Mouse (Mus musculus) spleen, adult 12 weeks (tissue): ENCODE data around the gene A730061H03Rik.

ENCODE experiments used
- DNase-seq: peaks from one replicate; pipeline ENCODE4 v3.0.0; 2022; ENCODE audit warnings: low spot score

The A730061H03Rik gene

DNA sequence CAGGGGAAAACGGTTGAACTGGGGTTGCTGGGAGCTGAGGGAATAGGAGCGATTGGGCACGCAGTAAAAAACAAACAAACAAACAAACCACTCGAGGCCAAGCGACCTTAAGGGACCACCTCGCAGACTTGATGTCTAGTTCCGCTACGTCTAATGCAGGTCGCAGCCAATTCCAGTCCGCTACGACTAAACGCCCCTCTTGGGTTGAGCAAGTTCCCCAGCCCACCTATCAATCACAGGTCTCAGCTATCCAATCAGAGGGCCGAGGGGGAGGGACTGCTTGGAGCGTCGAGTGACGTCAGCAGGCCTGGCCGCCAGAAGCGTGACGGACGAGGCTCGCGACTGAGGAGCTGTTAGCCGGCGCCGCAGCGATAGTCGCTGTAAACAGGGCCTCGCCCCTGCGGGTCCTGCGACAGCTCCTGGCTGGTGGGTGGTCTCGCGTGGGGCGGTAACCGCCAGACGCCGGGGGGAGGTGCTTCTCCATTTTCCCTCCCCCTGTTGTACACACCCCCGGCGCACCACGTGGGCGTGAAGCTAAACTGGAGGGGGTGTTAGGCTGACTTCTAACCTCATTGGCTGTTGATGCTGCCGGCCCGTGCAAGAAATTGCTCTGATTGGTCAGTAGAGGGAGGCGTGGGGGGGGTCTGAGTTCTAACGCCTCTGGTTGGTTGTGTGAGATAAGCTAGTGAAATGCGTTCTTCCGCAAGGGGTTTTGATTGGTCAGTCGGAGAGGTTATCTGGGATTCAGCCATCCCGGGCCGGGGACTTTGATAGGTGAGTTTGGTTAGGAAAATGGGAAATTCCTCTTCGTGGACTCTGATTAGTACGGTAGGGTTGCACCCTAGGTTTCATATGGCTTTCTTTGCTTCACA lies at the start of gene A730061H03Rik:
A730061H03Rik (minus strand) TSS at position 205 of the 872 bp plus-strand sequence.
- peak; percentile 98 for DNase-seq

DNA sequence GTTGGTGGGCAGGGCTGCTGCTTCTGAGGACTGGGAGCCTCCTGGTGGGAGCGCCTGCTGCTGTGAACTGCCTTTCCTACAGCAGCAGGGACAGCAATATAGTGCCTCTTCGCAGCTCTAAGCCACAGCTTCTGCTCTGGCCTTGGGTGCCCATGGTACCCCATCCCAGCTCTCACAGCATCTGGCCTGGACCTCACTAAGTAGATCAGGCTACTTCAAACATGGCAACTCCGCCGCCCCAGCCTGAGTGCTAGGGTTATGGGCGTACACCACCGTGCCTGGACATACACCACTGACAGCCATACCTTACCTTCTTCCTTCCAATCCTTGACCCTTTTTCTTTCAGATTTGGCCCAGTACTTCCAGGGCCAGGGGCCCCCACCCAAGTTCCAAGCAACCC lies 48.1 kb upstream of the A730061H03Rik start:
- no peak for DNase-seq

DNA sequence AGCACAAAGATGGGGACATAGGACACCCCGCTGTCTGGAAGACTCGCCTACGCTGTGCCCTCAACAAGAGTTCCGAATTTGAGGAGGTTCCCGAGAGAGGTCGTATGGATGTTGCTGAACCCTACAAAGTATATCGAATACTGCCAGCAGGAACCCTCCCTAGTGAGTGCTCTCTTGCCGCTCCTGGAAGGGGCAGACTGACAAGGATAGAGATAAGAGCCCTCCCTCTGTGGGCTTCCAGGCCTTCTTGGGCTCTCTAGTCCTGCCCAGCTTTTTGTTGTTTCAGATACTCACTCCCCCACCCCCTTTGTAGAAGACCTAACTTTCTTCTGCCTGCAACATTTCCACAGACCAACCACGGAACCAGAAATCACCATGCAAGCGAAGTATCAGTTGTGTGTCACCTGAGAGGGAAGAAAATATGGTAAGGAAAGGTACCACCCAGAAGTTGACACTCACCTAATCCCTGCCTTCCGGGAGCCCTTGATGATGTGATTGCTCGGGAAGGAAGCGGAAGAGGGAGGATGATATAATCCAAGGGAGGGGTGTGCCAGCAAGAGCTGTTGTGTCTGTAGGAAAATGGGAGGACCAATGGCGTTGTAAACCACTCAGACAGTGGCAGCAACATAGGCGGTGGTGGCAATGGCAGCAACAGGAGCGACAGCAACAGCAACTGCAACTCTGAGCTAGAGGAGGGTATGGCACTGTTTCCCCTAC lies 45.7 kb upstream of the A730061H03Rik start:
- no peak for DNase-seq

DNA sequence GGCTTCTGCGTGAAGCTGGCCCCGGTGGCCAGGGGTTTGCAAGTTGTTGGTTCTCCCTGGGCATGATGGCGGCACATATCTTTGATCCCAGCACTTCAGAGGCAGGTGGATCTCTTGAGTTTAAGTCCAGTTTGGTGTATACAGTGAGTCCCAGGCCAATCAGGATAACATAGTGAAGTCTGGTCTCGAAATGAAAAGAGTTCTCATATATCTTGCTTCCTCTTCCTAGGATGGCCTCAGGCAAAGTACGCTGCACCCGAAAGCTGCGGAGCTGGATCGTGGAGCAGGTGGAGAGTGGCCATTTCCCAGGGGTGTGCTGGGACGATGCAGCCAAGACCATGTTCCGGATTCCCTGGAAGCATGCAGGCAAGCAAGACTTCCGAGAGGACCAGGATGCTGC lies 44.6 kb upstream of the A730061H03Rik start:
- DNase-seq = no peak

DNA sequence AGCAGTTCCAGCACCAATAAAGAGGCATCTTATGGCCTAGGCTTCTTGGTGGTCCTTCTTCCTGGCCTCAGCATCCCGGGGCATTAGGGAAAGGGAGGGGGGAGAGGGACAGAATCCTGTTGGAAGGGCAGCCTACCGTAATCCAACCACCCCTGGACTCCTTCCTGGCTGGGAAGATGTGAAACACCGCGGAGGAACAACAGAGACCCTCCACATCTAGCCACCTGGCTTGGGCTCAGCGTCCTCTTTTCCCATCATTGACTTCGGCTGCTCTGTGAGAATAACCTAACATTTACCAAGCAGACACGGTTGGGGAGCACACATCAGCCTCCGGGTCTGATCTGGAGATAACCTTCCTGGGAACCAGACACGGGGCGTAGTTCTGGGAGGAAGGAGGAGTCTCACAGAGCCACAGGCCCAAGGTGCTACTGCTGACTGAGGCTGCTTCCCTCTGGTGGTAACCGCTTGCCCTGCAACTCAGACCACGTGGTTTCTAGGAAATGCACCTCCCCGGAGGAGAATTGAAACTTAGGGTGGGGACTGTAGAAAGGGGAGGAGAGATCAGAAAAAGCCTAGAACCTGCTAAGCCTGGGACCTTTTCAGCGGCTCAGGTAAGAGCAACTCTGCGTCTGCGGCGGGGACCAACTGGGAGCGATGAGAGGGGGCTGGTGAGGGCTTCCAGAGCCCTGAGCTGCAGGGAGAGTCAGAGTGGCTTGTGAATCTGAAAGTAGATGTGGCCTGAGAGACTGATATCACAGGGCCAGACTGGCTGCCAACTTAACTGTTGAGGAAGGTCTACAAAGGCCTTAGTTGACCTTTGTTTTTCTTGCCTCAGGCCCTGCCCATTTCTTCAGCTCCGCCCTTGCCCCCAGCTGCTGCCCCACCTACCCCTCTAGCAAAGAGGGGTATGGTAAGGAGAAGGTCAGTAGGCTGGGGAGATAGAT lies 43.7 kb upstream of the A730061H03Rik start:
- peak; percentile 92 for DNase-seq

DNA sequence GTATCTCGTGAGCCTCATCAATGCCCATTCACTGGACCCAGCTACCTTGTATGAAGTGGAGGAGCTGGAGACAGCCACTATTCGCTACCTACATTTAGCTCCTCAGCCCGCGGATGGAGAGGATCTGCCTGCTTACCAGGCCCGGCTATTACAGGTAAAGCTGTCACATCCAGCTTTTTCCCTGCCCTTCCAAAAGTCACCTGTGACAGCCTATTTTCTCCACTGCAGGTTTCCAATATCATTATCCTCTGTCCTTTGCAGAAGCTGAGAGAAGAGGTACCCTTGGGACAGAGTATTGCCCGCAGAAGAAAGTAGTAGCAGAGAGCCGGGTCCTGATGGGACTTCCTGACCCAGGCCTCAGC lies 43.0 kb upstream of the A730061H03Rik start, which contains the start of gene Irf9:
Irf9 (plus strand) TSS at position 301 of the 362 bp plus-strand sequence.
- DNase-seq = no peak

DNA sequence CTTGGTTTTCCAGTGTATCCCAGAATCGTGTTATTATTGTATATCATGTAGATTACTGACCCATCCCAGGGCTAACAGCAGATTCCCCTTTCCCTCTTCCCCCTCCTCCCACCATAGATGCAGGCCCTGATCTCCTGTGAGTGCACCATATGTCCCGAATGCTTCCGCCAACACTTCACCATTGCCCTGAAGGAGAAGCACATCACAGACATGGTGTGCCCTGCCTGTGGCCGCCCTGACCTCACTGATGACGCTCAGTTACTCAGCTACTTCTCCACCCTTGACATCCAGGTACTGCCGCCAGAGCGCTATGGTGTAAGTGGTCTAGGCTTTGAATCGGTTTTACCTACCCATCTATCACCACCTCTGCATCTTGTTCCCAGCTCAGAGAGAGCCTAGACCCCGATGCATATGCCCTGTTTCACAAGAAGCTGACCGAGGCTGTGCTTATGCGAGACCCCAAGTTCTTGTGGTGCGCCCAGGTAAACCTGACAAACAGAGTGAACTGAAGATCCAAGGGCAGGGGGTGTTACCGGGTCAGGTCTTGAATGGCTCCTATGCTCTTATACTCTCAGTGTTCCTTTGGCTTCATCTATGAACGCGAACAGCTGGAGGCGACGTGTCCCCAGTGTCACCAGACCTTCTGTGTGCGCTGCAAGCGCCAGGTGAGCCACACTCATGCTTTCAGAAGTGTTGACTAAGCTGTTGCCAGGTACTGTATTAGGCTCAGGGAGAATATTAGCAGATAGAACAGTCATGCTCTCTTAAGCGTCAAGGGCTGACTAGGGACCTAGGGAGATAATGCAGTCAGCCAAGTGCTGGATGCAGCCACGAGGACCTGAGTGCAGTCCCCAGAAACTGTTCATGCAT lies 38.5 kb upstream of the A730061H03Rik start:
- DNase-seq = no peak

DNA sequence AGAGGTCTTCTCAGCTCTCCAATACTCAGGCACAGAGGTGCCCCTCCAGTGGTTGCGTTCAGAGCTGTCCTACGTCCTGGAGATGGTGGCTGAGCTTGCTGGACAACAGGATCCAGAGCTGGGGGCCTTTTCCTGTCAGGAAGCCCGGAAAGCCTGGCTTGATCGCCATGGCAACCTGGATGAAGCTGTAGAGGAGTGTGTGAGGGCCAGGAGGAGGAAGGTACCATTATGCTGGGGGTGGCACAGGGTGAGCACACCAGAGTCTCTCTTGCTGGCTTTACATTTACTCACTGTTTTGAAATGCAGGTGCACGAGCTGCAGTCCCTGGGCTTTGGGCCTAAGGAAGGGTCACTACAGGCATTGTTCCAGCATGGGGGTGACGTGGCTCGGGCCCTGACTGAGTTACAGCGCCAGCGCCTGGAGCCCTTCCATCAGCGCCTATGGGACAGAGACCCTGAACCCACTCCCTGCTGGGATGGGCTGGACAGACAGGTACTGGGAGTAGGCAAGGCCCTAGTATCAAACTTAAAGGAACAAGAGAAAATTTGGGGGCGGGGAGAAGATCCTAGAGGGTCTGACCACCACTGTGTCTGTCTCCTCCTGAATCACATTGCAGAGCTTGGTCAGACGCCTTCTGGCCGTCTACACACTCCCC lies 36.0 kb upstream of the A730061H03Rik start:
- no peak for DNase-seq

DNA sequence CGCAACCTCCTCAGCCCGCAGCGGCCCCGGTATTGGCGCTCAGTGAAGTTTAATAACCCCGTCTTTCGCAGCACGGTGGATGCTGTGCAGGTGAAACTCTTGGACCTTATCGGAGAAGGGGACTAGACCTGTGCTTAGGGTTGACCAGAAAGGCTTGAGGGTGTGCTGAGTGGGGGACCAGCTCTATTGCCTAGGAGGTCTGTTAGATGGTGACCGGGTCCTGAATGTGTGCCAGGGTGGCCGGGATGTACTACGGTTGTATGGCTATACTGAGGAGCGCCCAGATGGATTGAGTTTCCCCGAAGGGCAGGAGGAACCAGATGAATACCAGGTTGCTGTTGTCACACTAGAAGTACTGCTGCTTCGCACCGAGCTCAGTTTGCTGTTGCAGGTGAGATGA lies 32.0 kb upstream of the A730061H03Rik start:
- DNase-seq = peak; percentile 14

DNA sequence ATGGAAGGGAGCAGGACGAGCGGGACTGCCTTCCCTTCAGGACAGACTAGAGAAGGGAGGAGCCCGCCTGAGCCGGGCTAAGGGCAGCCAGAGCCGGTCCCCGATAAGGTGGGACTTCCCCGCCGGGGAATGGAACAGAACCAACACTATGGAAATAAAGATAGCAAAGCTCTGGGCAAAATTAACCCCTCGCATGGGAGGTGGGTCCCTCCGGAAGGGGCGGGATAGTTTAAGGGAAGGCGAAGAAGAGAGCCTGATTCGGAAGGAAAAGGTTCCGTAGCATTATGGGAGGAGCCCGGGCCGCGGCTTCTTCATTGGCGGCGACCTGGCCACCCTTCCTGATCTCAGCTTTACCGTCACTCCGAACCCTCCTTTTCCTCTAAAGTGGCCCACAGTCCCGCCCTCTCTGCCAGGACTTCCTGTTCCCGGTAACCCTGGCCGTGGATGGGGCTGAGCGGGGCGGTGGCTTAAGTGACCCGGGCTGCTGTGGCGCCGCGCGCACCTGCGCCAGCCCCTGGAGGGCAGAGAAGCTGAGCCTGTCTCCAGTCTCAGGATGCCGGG lies 31.2 kb upstream of the A730061H03Rik start, which contains the start of gene Rnf31:
Rnf31 (plus strand) TSS at position 378 of the 561 bp plus-strand sequence.
- peak; percentile 87 for DNase-seq

DNA sequence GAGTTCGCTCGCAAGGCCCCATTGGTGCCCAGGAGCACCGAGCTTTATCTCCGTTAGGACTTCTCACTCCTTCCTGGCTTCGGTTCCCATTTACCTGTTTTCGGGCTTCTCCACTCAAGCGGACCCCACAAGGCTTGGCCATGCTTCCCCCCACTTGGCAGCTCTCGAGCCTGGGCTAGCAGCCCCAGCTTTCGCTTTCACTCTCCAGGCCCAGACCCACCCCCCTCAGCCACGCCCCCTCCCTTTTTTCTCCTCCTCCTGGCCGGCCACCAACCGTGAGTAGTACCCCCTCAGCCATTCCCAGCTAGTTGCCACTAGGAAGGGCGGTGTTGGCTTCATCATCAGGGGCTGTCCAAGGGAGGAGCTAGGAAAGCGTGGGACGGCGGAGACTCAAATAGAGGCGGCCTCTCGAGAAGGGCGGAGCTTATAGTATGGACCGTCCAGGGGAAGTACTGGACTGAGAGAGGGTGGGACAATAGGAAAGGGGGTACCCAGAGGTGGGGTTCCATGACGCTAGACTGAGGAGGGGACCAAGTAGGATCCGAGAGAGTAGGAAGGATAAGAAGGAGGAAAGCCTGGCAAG lies 30.6 kb upstream of the A730061H03Rik start, which contains the start of gene Psme2:
Psme2 (minus strand) TSS at position 366 of the 583 bp plus-strand sequence.
- DNase-seq = peak; percentile 84

DNA sequence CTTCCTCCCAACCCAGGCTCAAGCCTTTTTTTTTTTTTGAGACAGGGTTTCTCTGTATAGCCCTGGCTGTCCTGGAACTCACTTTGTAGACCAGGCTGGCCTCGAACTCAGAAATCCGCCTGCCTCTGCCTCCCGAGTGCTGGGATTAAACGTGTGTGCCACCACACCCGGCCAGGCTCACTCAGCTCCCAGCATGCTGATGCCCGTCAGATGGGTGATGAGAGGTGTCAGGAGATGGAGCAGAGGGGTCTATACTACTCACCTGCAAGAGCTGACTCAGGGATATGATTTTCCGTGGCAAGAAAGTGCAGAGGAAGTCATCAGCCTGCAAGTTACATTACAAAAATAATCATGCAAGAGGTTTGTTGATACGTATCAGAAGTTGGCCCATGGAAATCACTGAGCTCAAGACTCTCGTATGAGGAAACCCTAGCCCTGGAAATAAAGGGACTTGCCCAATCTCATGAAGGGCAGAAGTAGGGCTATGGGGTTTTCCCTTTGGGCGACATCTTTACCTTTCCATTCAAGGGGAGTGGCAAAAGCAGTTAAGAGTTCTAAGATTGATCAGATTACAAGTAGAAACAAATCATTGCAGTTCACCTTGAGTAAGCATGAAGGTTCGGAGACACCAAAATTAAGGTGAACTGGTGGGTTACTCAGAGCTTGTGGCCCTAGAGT lies 29.7 kb upstream of the A730061H03Rik start:
- DNase-seq = no peak

DNA sequence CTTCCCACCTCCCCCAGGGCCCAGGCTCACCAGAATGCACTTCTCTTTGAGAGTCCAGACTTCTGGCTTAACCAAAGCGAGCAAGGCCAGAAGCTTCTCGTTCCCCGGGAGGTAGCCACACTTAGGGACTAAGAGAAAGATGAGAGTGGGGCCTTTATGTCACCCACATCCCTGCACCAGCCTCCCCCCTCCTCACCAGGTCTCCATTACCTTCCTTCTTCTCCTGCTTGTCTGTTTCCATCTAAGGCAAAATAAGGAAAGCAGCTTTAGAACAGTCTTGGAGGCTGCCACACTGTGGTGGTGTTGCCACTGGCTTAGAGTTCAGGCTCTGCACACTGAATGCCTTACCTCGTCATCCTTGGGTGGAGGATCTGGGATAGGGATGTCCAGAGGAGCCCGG lies 29.1 kb upstream of the A730061H03Rik start:
- DNase-seq = no peak

DNA sequence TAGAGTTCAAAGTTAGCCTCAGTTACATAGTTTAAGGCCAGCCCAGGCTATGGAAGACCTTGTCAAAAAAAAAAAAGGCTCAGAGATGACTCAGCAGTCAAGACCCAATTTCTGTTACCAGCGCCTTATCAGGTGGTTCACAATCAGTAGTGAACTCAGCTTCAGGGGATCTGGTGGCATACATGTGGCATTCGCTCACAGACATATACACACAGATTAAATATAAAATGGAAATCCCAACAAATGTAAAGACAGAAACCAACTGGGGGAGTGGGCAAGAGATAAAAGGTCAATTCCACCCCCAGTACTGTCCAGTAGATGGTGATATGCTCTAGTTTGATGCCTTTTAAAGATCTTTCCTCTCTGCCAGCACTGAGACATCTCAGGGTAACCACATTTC lies 25.9 kb upstream of the A730061H03Rik start:
- DNase-seq = no peak

DNA sequence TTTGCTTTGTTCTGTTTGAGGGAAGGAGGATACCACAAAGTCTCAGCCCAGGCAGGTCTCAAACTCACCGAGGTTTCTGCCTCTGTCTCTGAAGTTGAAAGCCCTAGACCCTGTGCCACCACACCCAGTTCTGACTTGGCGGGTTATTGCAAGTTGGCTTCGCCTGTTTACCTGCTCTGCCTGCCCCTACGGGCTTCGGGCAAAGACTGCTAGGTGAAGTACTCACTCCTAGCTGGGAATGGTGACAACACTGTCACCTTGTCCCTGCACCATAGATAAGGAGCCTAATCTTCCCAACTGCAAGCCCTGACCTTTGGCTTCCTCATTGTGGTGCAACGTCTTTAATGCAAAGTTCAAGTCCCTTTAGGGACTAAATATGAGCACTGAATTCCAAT lies 25.4 kb upstream of the A730061H03Rik start:
- DNase-seq = peak; percentile 49

DNA sequence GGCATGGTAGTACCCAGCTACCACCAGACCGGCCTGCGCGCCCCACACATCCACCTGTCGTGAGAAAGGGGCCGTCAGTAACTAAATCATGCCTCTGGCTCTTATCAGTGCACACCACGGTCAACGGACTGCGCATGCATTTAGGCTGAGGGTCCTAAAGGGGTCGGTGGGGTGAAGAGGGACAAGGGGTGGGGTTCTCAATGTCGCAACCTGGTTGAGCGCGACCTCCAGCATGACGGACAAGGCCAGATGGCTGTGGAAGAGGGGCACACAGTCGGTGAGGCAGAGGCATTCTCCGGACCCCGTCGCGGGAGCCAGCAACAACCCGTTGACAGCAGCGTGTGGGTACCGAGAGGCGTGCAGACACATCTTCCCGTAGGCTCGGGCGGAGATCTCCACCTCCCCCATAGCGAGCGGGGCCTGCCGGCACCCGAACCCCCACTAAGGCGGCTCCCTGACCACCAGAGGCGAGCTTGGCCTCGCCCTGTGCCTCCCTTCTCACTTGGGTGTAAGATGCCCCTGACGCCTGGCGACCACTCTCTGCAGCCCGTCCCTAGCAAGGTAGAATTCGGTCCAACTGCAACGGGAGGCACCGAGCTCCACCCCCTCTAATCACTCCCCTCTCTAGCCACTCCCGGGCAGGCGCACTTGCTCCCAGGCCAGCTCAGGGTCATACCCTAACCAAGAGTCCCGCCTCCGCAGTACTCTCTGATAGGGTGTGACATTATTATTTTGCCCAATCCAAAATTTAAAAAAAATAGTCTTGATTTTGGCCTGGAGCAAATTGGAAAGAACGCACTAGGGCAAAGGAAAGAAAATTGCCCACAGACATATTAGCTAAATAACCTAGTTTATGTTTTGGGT lies 24.7 kb upstream of the A730061H03Rik start, which contains the start of gene Emc9:
Emc9 (minus strand) TSS at position 601 of the 864 bp plus-strand sequence.
- peak; percentile 78 for DNase-seq

DNA sequence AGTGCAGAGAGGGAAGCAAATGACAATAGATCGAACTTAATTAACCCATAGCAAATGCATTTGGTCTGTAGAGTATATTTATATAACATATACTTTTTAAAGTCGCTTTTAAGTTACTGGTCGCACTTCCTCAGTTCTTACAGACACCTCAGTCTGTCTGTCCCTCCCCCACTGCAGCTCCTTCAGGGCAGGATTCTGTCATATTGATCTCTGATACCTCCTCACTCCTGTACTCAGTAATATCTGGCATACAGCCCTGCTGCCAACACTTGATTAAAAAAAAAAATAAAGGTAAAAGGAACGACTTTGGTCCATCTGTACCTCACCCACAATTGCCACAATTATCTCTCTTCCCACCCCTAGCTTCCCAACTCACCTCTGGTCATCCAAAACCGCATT lies 24.1 kb upstream of the A730061H03Rik start:
- DNase-seq = no peak
